Mouse (Mus musculus) CH12.LX (cell line): ENCODE measurements at regions not wholly inside any gene's neighbourhood (a gene's known extent, or its start where the extent isn't known, plus 50 kb on each side); places are given as distances from the start of the nearest gene placed in this dataset.

Experiments
- DNase-seq: peaks from one replicate; pipeline ENCODE4 v3.0.0-alpha.2; 2013; ENCODE audit errors: extremely low read depth
- H3K27ac ChIP-seq: 2 replicates; pipeline ENCODE4 v1.5.1; 2012; ENCODE audit warnings: low read depth, mild to moderate bottlenecking, control low read depth, moderate library complexity; ENCODE audit not compliant: insufficient read depth
- H3K27me3 ChIP-seq: replicated peaks from 2 replicates; pipeline ENCODE3; 2012; ENCODE audit warnings: inconsistent platforms
- H3K36me3 ChIP-seq, 2 experiments: replicated peaks in 1 of 2; 2 replicates each; pipeline versions ENCODE3 to v1.6.1; 2012; ENCODE audit warnings: inconsistent platforms in 1 of 2, low read length in 1 of 2, mild to moderate bottlenecking in 1 of 2, mixed read lengths in 1 of 2, moderate library complexity in 1 of 2; ENCODE audit not compliant: control insufficient read depth in 1 of 2, insufficient read depth in 1 of 2
- H3K4me1 ChIP-seq, 2 experiments: 2 replicates each; pipeline ENCODE4 v1.6.1; 2012; ENCODE audit warnings: inconsistent platforms in 1 of 2, moderate library complexity in 1 of 2; ENCODE audit not compliant: insufficient read depth in 2 of 2, control insufficient read depth in 1 of 2
- H3K4me2 ChIP-seq: 2 replicates; pipeline ENCODE4 v1.6.1; 2012; ENCODE audit warnings: low read depth, mild to moderate bottlenecking, control low read depth; ENCODE audit not compliant: poor library complexity, insufficient read depth, severe bottlenecking
- H3K4me3 ChIP-seq, 3 experiments: fragments of 150-350 bp in 1 of 3; sonication (generic) in 1 of 3; replicated peaks in 1 of 3; 2 replicates each; pipeline versions ENCODE3 to v1.5.1; 2011 to 2012; ENCODE audit warnings: low read depth in 2 of 3, low read length in 2 of 3, mild to moderate bottlenecking in 2 of 3, moderate library complexity in 2 of 3, control low read depth in 1 of 3, improper control_type of control experiment in 1 of 3, inconsistent platforms in 1 of 3, mixed read lengths in 1 of 3; ENCODE audit not compliant: poor library complexity in 1 of 3
- H3K79me2 ChIP-seq: replicated peaks from 2 replicates; pipeline ENCODE4 v1.6.1; 2012; ENCODE audit warnings: mild to moderate bottlenecking, moderate library complexity; ENCODE audit not compliant: control insufficient read depth, poor library complexity, insufficient read depth, severe bottlenecking; ENCODE audit errors: extremely low read depth
- H3K9ac ChIP-seq: 2 replicates; pipeline ENCODE4 v1.6.1; 2012; ENCODE audit warnings: low read depth, mild to moderate bottlenecking, control low read depth, moderate library complexity; ENCODE audit not compliant: insufficient read depth
- H3K9me3 ChIP-seq: replicated peaks from 2 replicates; pipeline ENCODE3; 2012; ENCODE audit warnings: low read length, inconsistent platforms, mixed read lengths
- BHLHE40 ChIP-seq: IDR thresholded peaks from 2 replicates; pipeline ENCODE4 v1.6.1; 2011; ENCODE audit warnings: mild to moderate bottlenecking, low read depth, low read length, improper control_type of control experiment
- CHD1 ChIP-seq: IDR thresholded peaks from 2 replicates; pipeline ENCODE4 v1.6.1; 2012; ENCODE audit warnings: low read depth, low read length, improper control_type of control experiment, inconsistent platforms
- CHD2 ChIP-seq: IDR thresholded peaks from 2 replicates; pipeline ENCODE4 v1.6.1; 2011; ENCODE audit warnings: low read length, improper control_type of control experiment
- CTCF ChIP-seq, 2 experiments: IDR thresholded peaks in 1 of 2; conservative IDR thresholded peaks in 1 of 2; 2 replicates each; pipeline ENCODE4 v1.5.1; 2011 to 2012; ENCODE audit warnings: low read depth in 2 of 2, low read length in 2 of 2, improper control_type of control experiment in 1 of 2, inconsistent platforms in 1 of 2, mild to moderate bottlenecking in 1 of 2, moderate library complexity in 1 of 2
- EP300 ChIP-seq: IDR thresholded peaks from 2 replicates; pipeline ENCODE4 v1.6.1; 2011; ENCODE audit warnings: low read length, improper control_type of control experiment
- ETS1 ChIP-seq: conservative IDR thresholded peaks from 2 replicates; pipeline ENCODE4 v1.6.1; 2012; ENCODE audit warnings: low read depth, mild to moderate bottlenecking, inconsistent platforms, low read length, improper control_type of control experiment, moderate library complexity
- GABPA ChIP-seq: IDR thresholded peaks from 2 replicates; pipeline ENCODE4 v1.6.1; 2012; ENCODE audit warnings: low read depth, low read length, improper control_type of control experiment, inconsistent platforms; ENCODE audit not compliant: insufficient replicate concordance
- IRF4 ChIP-seq: IDR thresholded peaks from 2 replicates; pipeline ENCODE4 v1.6.1; 2014; ENCODE audit warnings: low read depth, mild to moderate bottlenecking, inconsistent platforms, low read length, improper control_type of control experiment
- JUND ChIP-seq: conservative IDR thresholded peaks from 2 replicates; pipeline ENCODE4 v1.6.1; 2011; ENCODE audit warnings: low read depth, low read length, improper control_type of control experiment
- KAT2A ChIP-seq: IDR thresholded peaks from 2 replicates; pipeline ENCODE4 v1.6.1; 2012; ENCODE audit warnings: low read length, improper control_type of control experiment, inconsistent platforms; ENCODE audit not compliant: insufficient replicate concordance
- MAFK ChIP-seq: IDR thresholded peaks from 2 replicates; pipeline ENCODE4 v1.6.1; 2011; ENCODE audit warnings: low read length, improper control_type of control experiment; ENCODE audit not compliant: insufficient replicate concordance
- MAX ChIP-seq: IDR thresholded peaks from 2 replicates; pipeline ENCODE4 v1.6.1; 2011; ENCODE audit warnings: low read length, improper control_type of control experiment
- MAZ ChIP-seq: IDR thresholded peaks from 2 replicates; pipeline ENCODE4 v1.6.1; 2012; ENCODE audit warnings: low read depth, mild to moderate bottlenecking, inconsistent platforms, low read length, improper control_type of control experiment, moderate library complexity
- MEF2A ChIP-seq: IDR thresholded peaks from 2 replicates; pipeline ENCODE4 v1.6.1; 2014; ENCODE audit warnings: low read depth, mild to moderate bottlenecking, inconsistent platforms, low read length, improper control_type of control experiment, borderline replicate concordance
- MXI1 ChIP-seq: IDR thresholded peaks from 2 replicates; pipeline ENCODE4 v1.6.1; 2011; ENCODE audit warnings: mild to moderate bottlenecking, low read depth, low read length, improper control_type of control experiment
- MYC ChIP-seq: IDR thresholded peaks from 2 replicates; pipeline ENCODE4 v1.6.1; 2011; ENCODE audit warnings: low read depth, mild to moderate bottlenecking, improper control_type of control experiment, low read length
- NELFE ChIP-seq: IDR thresholded peaks from 2 replicates; pipeline ENCODE4 v1.6.1; 2011; ENCODE audit warnings: low read depth, low read length, improper control_type of control experiment
- NRF1 ChIP-seq: IDR thresholded peaks from 2 replicates; pipeline ENCODE4 v1.6.1; 2014; ENCODE audit warnings: low read depth, mild to moderate bottlenecking, inconsistent platforms, low read length, improper control_type of control experiment, moderate library complexity
- PAX5 ChIP-seq: IDR thresholded peaks from 2 replicates; pipeline ENCODE4 v1.6.1; 2012; ENCODE audit warnings: low read length, inconsistent platforms, mixed read lengths
- POLR2A ChIP-seq: IDR thresholded peaks from 2 replicates; pipeline ENCODE4 v1.6.1; 2011; ENCODE audit warnings: low read depth, mild to moderate bottlenecking, improper control_type of control experiment, low read length
- POLR2AphosphoS2 ChIP-seq: IDR thresholded peaks from 2 replicates; pipeline ENCODE4 v1.6.1; 2011; ENCODE audit warnings: low read depth, low read length, improper control_type of control experiment
- RAD21 ChIP-seq: IDR thresholded peaks from 2 replicates; pipeline ENCODE4 v1.6.1; 2011; ENCODE audit warnings: low read depth, mild to moderate bottlenecking, low read length, improper control_type of control experiment, moderate library complexity
- RCOR1 ChIP-seq: conservative IDR thresholded peaks from 2 replicates; pipeline ENCODE4 v1.6.1; 2012; ENCODE audit warnings: low read depth, mild to moderate bottlenecking, inconsistent platforms, low read length, improper control_type of control experiment
- SIN3A ChIP-seq: IDR thresholded peaks from 2 replicates; pipeline ENCODE4 v1.6.1; 2012; ENCODE audit warnings: low read length, improper control_type of control experiment, inconsistent platforms
- SMC3 ChIP-seq: IDR thresholded peaks from 2 replicates; pipeline ENCODE4 v1.6.1; 2011; ENCODE audit warnings: low read depth, low read length, improper control_type of control experiment
- TBP ChIP-seq: conservative IDR thresholded peaks from 2 replicates; pipeline ENCODE4 v1.6.1; 2011; ENCODE audit warnings: low read depth, low read length, improper control_type of control experiment
- UBTF ChIP-seq: IDR thresholded peaks from 2 replicates; pipeline ENCODE4 v1.6.1; 2012; ENCODE audit warnings: low read depth, mild to moderate bottlenecking, inconsistent platforms, low read length, improper control_type of control experiment, moderate library complexity
- USF1 ChIP-seq: IDR thresholded peaks from 2 replicates; pipeline ENCODE4 v1.6.1; 2014; ENCODE audit warnings: low read depth, mild to moderate bottlenecking, inconsistent platforms, low read length, improper control_type of control experiment
- USF2 ChIP-seq: conservative IDR thresholded peaks from 2 replicates; pipeline ENCODE4 v1.6.1; 2011; ENCODE audit warnings: low read depth, low read length, improper control_type of control experiment
- ZC3H11A ChIP-seq: IDR thresholded peaks from 2 replicates; pipeline ENCODE4 v1.6.1; 2012; ENCODE audit warnings: low read depth, mild to moderate bottlenecking, inconsistent platforms, low read length, improper control_type of control experiment
- ZKSCAN1 ChIP-seq: IDR thresholded peaks from 2 replicates; pipeline ENCODE4 v1.6.1; 2012; ENCODE audit warnings: low read depth, inconsistent platforms, low read length, improper control_type of control experiment, borderline replicate concordance
- ZMIZ1 ChIP-seq: IDR thresholded peaks from 2 replicates; pipeline ENCODE4 v1.6.1; 2012; ENCODE audit warnings: low read depth, mild to moderate bottlenecking, inconsistent platforms, low read length, improper control_type of control experiment
- ZNF384 ChIP-seq: IDR thresholded peaks from 2 replicates; pipeline ENCODE4 v1.6.1; 2012; ENCODE audit warnings: low read depth, low read length, improper control_type of control experiment, inconsistent platforms
- dilution Hi-C: fragments of 300-500 bp; cut with MboI; formaldehyde crosslinking; loops from 2 replicates; pipeline ENCODE4 v1.14.3; 2020; ENCODE audit warnings: low sequenced_read_pairs; ENCODE audit not compliant: extremely low pct_unique_long_range_greater_than_20kb, extremely low pct_ligation_motif_present
- in situ Hi-C: fragments of 300-500 bp; cut with MboI; formaldehyde crosslinking; loops from 3 replicates; pipeline ENCODE4 v1.14.3; 2019; ENCODE audit warnings: low sequenced_read_pairs, low pct_ligation_motif_present, low pct_unique_long_range_greater_than_20kb, mixed read lengths

GRCm38 (mm10) chr6:68198031-68198430 is 662.4 kb upstream of the Tacstd2 start:
- dilution Hi-C loops: no loop called here

DNA sequence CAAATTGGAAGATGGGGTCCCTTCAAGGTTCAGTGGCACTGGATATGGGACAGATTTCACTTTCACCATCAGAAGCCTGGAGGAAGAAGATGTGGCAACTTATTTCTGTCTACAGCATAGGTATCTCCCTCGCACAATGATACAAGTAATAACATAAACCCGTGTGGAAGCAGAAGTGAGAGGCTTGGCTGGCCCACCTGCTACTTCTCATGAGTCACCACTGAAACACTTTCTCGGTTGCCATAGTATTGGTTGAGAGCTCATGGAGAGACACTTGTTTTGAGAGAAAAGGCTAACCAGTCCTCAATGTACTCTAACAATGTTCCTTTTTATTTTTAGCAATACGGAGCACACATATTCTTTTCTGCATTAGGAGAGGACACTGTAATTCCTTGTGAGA is 629.2 kb upstream of the Tacstd2 start:
- no peaks in the 10 kb centered on the region for H3K36me3 ChIP-seq
- peaks cover 0 to 15% of the 10 kb centered on the region in 2 experiments; a peak in 2 of 4 replicates for H3K4me1 ChIP-seq
- no peak overlapping the region for H3K4me2 ChIP-seq
- no peak overlapping the region for H3K9ac ChIP-seq
- no peaks in the 10 kb centered on the region for H3K27me3 ChIP-seq
- dilution Hi-C loops (no loop called here), in situ Hi-C loops (no loop called here)
- H3K4me3 ChIP-seq: no peak overlapping the region
- H3K27ac ChIP-seq: no peak overlapping the region
- H3K79me2 ChIP-seq: no peaks in the 10 kb centered on the region
- no peaks in the 10 kb centered on the region for H3K9me3 ChIP-seq
- peak; percentile 89 for DNase-seq
- TF ChIP-seq SMC3 (no peak), NELFE (no peak), CHD1 (no peak), MAZ (no peak), MYC (no peak), SIN3A (no peak), MXI1 (no peak), NRF1 (no peak), USF1 (no peak), ETS1 (peak; percentile 77), MAFK (peak; percentile 45; the same call in 1 of the 2 replicates), RCOR1 (0 out of 2 replicates have a peak, but pooled peaks have one; percentile 36), GABPA (no peak), USF2 (no peak), ZKSCAN1 (no peak), JUND (peak; percentile 51; the same call in 1 of the 2 replicates), ZMIZ1 (no peak), MAX (0 out of 2 replicates have a peak, but pooled peaks have one; percentile 26), EP300 (peak; percentile 90), MEF2A (peak; percentile 65), UBTF (no peak), RAD21 (no peak), ZC3H11A (no peak), CHD2 (no peak), POLR2A (no peak), POLR2AphosphoS2 (no peak), PAX5 (no peak), BHLHE40 (peak; percentile 66), KAT2A (no peak), CTCF (conservative IDR thresholded peaks at IDR 0.05 in 1 of 2, IDR thresholded peaks at IDR 0.05 in 1 of 2; ENCODE audit: low read depth in 2 of 2, low read length in 2 of 2) (no peak), IRF4 (peak; percentile 67)

More at GRCm38 (mm10) chr6:68198031-68198430, 662.4 kb upstream of the Tacstd2 start:
- no peaks in the 10 kb centered on the region for H3K79me2 ChIP-seq
- no peak overlapping the region for H3K4me2 ChIP-seq
- no peak overlapping the region for H3K4me3 ChIP-seq
- TF ChIP-seq ZNF384 (no peak), NRF1 (no peak), NELFE (no peak), RAD21 (peak; percentile 76), CTCF (conservative IDR thresholded peaks at IDR 0.05 in 1 of 2, IDR thresholded peaks at IDR 0.05 in 1 of 2; ENCODE audit: low read depth in 2 of 2, low read length in 2 of 2) (peak in 1 of 2 experiments; percentile 63; a peak in 2 of 4 replicates), SMC3 (peak; percentile 55), TBP (no peak), KAT2A (no peak)
- no peaks in the 10 kb centered on the region for H3K9me3 ChIP-seq
- no peak overlapping the region for H3K27ac ChIP-seq
- no peak for DNase-seq
- H3K4me1 ChIP-seq: no peaks in the 10 kb centered on the region
- in situ Hi-C loops: no loop called here
- no peaks in the 10 kb centered on the region for H3K27me3 ChIP-seq
- no peak overlapping the region for H3K9ac ChIP-seq
- no peaks in the 10 kb centered on the region for H3K36me3 ChIP-seq
